ENCODE assay signal across 8 mouse cellular contexts in the genomic region with DNA sequence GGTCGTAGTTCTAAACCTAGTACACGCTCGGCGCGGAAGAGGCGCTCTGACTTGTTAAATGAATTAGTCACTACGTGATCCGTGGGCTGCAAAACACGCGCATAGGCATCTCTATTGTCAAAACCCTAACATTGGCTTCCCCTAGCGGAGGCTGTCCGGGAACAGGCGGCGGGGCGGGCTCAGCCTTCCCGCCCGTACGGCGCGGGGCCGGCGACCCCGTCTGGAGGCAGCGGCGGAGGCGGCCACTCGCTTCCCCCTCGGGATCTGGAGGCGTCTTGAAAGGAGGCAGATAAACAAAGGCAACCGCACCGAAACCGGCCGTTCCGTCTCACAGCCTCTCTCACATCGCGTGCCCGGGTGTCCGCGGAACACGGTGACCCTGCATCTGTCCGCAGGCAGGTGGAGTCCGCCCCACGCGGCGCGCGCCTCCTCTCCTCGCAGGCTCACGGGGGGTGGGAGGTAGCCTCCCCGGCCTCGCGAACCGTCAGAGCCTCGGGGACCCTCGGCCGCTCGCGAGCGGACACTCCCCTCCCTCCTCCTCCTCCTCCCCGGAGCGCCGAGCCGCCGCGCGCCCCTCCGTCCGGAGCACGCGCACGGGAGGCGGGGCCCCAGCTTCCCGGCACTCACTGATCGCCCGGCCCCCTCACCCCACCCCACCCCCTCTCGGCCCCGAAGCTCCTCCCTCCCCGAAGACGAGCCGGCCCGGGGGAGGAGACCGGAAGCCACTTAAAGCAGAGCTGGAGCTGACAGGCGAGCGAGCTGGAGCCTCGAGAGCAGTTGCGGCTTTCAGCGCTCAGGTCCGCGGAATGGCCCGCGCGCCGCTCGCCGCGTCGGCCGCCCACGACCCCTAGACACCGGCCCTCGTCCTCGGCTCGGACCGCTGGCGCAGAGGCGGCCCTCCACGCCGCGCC. TPM values are rescaled to one million over a fixed set of nuclear protein-coding genes. Genes with fewer than 3 reads are reported as not detected.
A peak's percentile ranks its signal among the peaks of the same experiment; 100 is the strongest.
DNase-seq lines count a peak whose midpoint lies in the region; ATAC-seq lines count a peak whose summit lies in the region.

A gene (plus strand): TSS at position 720 of the 911 bp plus-strand sequence.

- H3K36me3 ChIP-seq in heart, embryonic 10.5 days, result peaks cover 15% of the 10 kb centered on the region
- peaks cover 11% of the 10 kb centered on the region for H3K36me3 ChIP-seq in kidney, embryonic 15.5 days

- no peaks in the 10 kb centered on the region for H3K4me1 ChIP-seq in heart, embryonic 10.5 days
- peaks cover 7% of the 10 kb centered on the region; the same call in 1 of the 2 replicates for H3K4me1 ChIP-seq in kidney, embryonic 15.5 days

- peak; percentile 91 for ATAC-seq in erythroblast, adult 5-6 weeks (replicated peaks; ENCODE audit: low FRiP score, poor library complexity, severe bottlenecking)
- ATAC-seq in kidney, embryonic 15.5 days (replicated peaks; ENCODE audit: low FRiP score), result peak; percentile 93
- ATAC-seq in monocyte, adult 5-6 weeks (replicated peaks; ENCODE audit: insufficient number of reproducible peaks, low FRiP score, low TSS enrichment, poor library complexity, severe bottlenecking), result peak; percentile 78

- H3K27me3 ChIP-seq in heart, embryonic 10.5 days (ENCODE audit: insufficient read depth, poor library complexity, severe bottlenecking), result no peaks in the 10 kb centered on the region
- no peaks in the 10 kb centered on the region for H3K27me3 ChIP-seq in kidney, embryonic 15.5 days

- H3K9ac ChIP-seq in kidney, embryonic 15.5 days, result peak within 1 kb of the TSS; percentile 93

- DNase-seq in B cell, adult 2 months, result peak; percentile 91 to 92
- DNase-seq in brain, adult 2 months (ENCODE audit: low read depth, low spot score), result peak; percentile 97
- DNase-seq in heart, embryonic 10.5 days (ENCODE audit: low spot score), result peak; percentile 98
- peak; percentile 94 for DNase-seq in liver
- DNase-seq in spleen, postnatal 4 days (ENCODE audit: low spot score in 2 of 2), result peak; percentile 88 to 92

- peak within 1 kb of the TSS; percentile 95 for H3K4me3 ChIP-seq in heart, embryonic 10.5 days
- H3K4me3 ChIP-seq in kidney, embryonic 15.5 days (replicated peaks), result peak within 1 kb of the TSS; percentile 93

- under 1% methylated on average over 107 of the region's 109 CpGs for WGBS in heart, embryonic 10.5 days
- under 1% methylated on average over 105 of the region's 109 CpGs for WGBS in kidney, embryonic 15.5 days

- H3K27ac ChIP-seq in heart, embryonic 10.5 days, result peak within 1 kb of the TSS; percentile 98
- peak within 1 kb of the TSS; percentile 99 for H3K27ac ChIP-seq in kidney, embryonic 15.5 days

- no peaks in the 10 kb centered on the region for H3K9me3 ChIP-seq in heart, embryonic 10.5 days
- H3K9me3 ChIP-seq in kidney, embryonic 15.5 days (replicated peaks), result no peaks in the 10 kb centered on the region

- H3K4me2 ChIP-seq in kidney, embryonic 15.5 days, result peak within 1 kb of the TSS; percentile 84

RNA-seq across cellular contexts. Expression of the gene that starts here (rescaled TPM):
- 2.9 and 4.2 TPM in 2 replicates for total RNA-seq in erythroblast, adult 5-6 weeks (2015; ENCODE audit: low replicate concordance)
- total RNA-seq in erythroblast, adult 5-6 weeks (2017; ENCODE audit: low replicate concordance), result 3.0 and 5.6 TPM in 2 replicates
- polyA plus RNA-seq in heart, embryonic 10.5 days (2016; fragmentation: Nextera tagmentation; extraction: Ambion mirVana), result 36.3 and 51.3 TPM in 2 replicates
- polyA plus RNA-seq in kidney, embryonic 15.5 days (2015; fragmentation: Nextera tagmentation; extraction: Ambion mirVana), result 26.0 and 29.5 TPM in 2 replicates
- 41.8 to 78.8 TPM (median 72.4 TPM) in 3 replicates for total RNA-seq in monocyte, adult 5-6 weeks (2017)

Comparison
In these comparisons a context has a peak if more than half of its experiments do, and no peak if none do; other contexts are left out.
1. Peak in every context shown above with its lines: DNase-seq, ATAC-seq, H3K4me3 ChIP-seq and H3K27ac ChIP-seq.